Mouse (Mus musculus): ENCODE measurements around the gene Col4a2.
"Not testable (repeated sequence)": the region's sequence is repeated elsewhere in the genome, so short reads cannot be mapped to it uniquely, and the experiment has no call there.

Col4a2 gene

DNA sequence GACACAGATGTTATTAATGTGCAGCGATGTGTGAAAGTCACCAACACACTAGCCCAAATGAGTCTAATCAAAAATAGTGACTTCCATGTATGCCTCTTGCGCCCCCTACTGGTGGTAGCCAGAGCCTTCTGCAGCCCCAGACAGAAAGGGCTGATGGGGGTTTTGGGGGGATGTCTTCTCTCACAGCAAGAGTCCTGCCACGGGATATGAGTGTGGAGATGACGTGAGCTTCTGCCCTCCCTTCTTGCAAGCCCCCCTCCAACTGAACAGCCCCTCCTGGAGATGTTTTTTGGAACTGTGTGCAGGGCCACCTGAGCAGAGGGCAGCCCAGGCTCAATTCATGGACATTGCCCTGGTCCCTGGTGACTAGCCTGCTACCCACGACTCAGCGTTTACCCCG is 173.5 kb downstream of the Col4a2 start:
- peak in 1 of 2 experiments; percentile 50 for DNase-seq (ENCODE audit: low spot score in 2 of 2)

DNA sequence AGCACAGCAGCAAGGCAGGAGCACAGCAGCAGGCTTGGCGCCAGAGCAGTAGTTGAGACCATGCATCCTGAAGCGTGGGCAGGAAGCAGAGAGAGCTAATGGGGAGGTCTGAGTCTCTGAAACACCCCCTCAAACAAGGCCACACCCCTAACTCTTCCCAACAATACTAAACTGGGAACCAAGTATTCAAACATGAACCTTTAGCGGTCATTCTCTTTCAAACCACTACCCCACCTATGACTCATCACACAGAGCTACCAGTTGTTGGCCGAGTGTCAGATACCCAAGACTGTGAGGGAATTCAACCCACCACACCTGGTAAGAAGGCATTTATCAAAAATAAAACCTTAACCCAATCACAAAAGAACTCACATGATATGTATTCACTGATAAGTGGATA is 174.6 kb downstream of the Col4a2 start:
- no peak for DNase-seq (ENCODE audit: low spot score in 2 of 2)

DNA sequence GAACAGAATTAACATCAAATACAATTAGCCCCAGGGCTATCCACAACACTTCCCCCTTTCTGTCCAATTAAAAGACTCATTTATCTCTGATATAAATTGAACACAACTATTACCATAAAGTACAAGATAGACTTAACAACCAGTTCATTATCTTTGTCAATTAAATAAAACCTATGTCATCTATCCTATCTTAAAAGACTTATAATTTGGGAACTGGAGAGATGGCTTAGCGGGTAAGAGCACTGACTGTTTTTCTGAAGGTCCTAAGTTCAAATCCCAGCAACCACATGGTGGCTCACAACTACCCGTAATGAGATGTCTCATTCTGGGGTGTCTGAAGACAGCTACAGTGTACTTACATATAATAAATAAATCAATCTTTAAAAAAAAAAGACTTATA is 179.7 kb downstream of the Col4a2 start:
- not testable (repeated sequence) for DNase-seq (ENCODE audit: low spot score in 2 of 2)

DNA sequence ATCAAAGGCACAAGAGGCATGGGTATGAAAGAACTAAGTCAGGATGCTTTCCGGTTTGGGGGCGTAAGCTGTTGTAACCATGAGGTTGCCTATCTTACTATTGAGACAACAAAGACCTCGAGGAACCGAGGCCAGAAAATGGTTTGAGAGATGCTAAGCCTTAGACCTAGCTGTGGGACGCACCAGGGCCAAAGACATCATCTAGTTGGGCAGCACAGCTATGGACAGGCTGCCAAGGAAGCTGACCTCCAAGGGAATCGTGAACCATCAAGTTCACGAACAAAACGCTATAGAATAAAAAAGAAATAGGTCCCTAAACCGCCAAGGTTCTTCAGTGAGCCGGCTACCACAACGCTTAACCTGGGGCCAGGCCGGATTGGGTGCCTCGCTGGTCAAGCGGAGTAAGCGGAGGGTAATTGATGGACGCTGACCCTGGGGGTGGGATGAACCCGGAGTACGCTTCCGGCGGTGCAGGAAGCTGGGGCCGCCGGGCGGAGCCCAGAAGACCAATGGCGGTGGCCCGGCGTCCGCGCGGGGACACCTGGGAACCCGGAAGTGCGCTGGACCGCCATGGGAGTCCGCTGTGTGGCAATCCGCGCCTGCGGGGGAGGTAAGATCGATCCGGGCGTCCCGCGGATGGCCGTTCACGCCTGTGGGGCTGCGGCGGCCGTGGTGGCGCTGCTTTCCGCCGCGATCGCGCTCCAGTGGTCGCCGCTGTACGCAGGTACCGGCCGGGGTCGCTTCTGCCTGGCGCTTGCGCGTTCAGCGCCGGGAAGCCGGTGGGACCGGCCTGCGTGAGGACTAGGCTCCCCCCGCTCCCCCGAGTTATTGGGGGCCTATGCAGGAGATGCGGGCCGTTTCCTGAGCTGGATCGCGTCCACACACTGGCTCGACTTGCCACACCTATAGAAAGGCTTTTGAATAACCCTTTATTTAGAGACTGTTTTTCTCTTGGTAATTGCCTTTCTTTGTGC is 184.7 kb downstream of the Col4a2 start, which contains the start of gene Naxd:
Gene Naxd (plus strand): TSS at position 490 of the 974 bp plus-strand sequence.
- DNase-seq (ENCODE audit: low spot score in 2 of 2), result peak; percentile 79 to 81

DNA sequence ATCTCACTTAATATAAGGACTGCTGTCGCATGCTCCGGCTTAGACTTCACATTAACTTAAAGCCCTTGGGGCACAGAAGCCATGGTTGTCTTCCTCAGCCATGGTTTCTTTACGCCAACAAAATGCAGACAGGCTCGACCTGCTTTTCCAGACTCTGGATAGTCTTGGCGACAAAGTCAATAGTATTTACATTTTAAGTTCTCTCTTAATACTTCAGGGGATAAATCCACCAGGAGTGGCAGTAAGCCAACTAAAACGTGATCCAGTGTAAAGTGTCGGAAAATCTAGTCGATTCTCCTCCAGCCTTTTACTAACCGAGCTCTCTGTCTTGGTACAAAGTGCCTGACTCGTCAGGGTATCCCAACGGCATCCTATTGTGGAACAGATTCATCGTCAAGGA is 185.7 kb downstream of the Col4a2 start:
- DNase-seq (ENCODE audit: low spot score in 2 of 2), result no peak
